Mouse (Mus musculus): Measurements from ENCODE around the gene Brd3os. TPM values are rescaled to one million over a fixed set of nuclear protein-coding genes. Genes with fewer than 3 reads are reported as not detected.

The Brd3os gene
- 10.2 TPM in 2 replicates for polyA plus RNA-seq (2015; fragmentation: Nextera tagmentation; extraction: Ambion mirVana)

- no peak for TF ChIP-seq CTCF (IDR thresholded peaks at IDR 0.05; ENCODE audit: low read depth)
- no peaks in the 10 kb centered on the region for H3K27me3 ChIP-seq (ENCODE audit: insufficient read depth, low read length)
- 2% methylated on average over 36 of the region's 36 CpGs for whole genome bisulfite sequencing
These were observed at the start of gene Brd3os for GRCm38 (mm10) chr2:27441767-27442707. TSS of gene Brd3os (plus strand) at chr2:27442324.

GRCm38 (mm10) chr2:27394158-27394832 lies 47.8 kb upstream of the Brd3os start:
- TF ChIP-seq CTCF (IDR thresholded peaks at IDR 0.05; ENCODE audit: low read depth), result no peak
- 77% methylated on average over 10 of the region's 10 CpGs for WGBS
- H3K4me2 ChIP-seq (ENCODE audit: low read length), result no peak overlapping the region
- H3K4me1 ChIP-seq (replicated peaks; ENCODE audit: insufficient read depth, low read length), result peaks cover 20% of the 10 kb centered on the region
- DNase-seq (ENCODE audit: low spot score), result no peak
- peak; percentile 33; the same call in 1 of the 2 replicates for ATAC-seq (replicated peaks; ENCODE audit: low FRiP score, low read depth)
- H3K9ac ChIP-seq (ENCODE audit: low read depth, low read length), result no peak overlapping the region
- no peak overlapping the region for H3K4me3 ChIP-seq (replicated peaks; ENCODE audit: low read depth, low read length)
- H3K27ac ChIP-seq, result no peak overlapping the region
- no peaks in the 10 kb centered on the region for H3K27me3 ChIP-seq (ENCODE audit: insufficient read depth, low read length)
- H3K9me3 ChIP-seq (replicated peaks; ENCODE audit: low read length), result no peaks in the 10 kb centered on the region
- no peaks in the 10 kb centered on the region for H3K36me3 ChIP-seq (ENCODE audit: insufficient read depth, low read length)

More at GRCm38 (mm10) chr2:27441767-27442707, at the start of gene Brd3os:
- peak within 1 kb of the TSS; percentile 27 for H3K27ac ChIP-seq
- H3K9ac ChIP-seq (ENCODE audit: low read depth, low read length), result peak within 1 kb of the TSS; percentile 57
- peak within 1 kb of the TSS; percentile 68 for H3K4me2 ChIP-seq (ENCODE audit: low read length)
- H3K4me1 ChIP-seq (replicated peaks; ENCODE audit: insufficient read depth, low read length), result no peaks in the 10 kb centered on the region
- peak; percentile 100 for DNase-seq (ENCODE audit: low spot score)
- peak; percentile 87 for ATAC-seq (replicated peaks; ENCODE audit: low FRiP score, low read depth)
- peak within 1 kb of the TSS; percentile 44 for H3K4me3 ChIP-seq (replicated peaks; ENCODE audit: low read depth, low read length)
- peaks cover 9% of the 10 kb centered on the region for H3K36me3 ChIP-seq (ENCODE audit: insufficient read depth, low read length)
- H3K9me3 ChIP-seq (replicated peaks; ENCODE audit: low read length), result no peaks in the 10 kb centered on the region

GRCm38 (mm10) chr2:27396656-27397440 lies 45.3 kb upstream of the Brd3os start:
- H3K4me3 ChIP-seq (replicated peaks; ENCODE audit: low read depth, low read length), result no peak overlapping the region
- H3K36me3 ChIP-seq (ENCODE audit: insufficient read depth, low read length), result no peaks in the 10 kb centered on the region
- no peak overlapping the region for H3K9ac ChIP-seq (ENCODE audit: low read depth, low read length)
- ATAC-seq (replicated peaks; ENCODE audit: low FRiP score, low read depth), result no peak
- H3K4me1 ChIP-seq (replicated peaks; ENCODE audit: insufficient read depth, low read length), result peaks cover 8% of the 10 kb centered on the region; the same call in 1 of the 2 replicates
- no peaks in the 10 kb centered on the region for H3K27me3 ChIP-seq (ENCODE audit: insufficient read depth, low read length)
- no peak for DNase-seq (ENCODE audit: low spot score)
- WGBS, result 75% methylated on average over 17 of the region's 17 CpGs
- H3K9me3 ChIP-seq (replicated peaks; ENCODE audit: low read length), result no peaks in the 10 kb centered on the region
- H3K4me2 ChIP-seq (ENCODE audit: low read length), result no peak overlapping the region
- no peak overlapping the region for H3K27ac ChIP-seq
- TF ChIP-seq CTCF (IDR thresholded peaks at IDR 0.05; ENCODE audit: low read depth), result no peak

GRCm38 (mm10) chr2:27400083-27400482 lies 42.0 kb upstream of the Brd3os start:
- TF ChIP-seq CTCF (IDR thresholded peaks at IDR 0.05; ENCODE audit: low read depth), result no peak
- 94% methylated on average over 2 of the region's 2 CpGs for WGBS

GRCm38 (mm10) chr2:27401544-27401943 lies 40.6 kb upstream of the Brd3os start:
- no peak for TF ChIP-seq CTCF (IDR thresholded peaks at IDR 0.05; ENCODE audit: low read depth)
- Histone ChIP-seq H3K27me3 (ENCODE audit: insufficient read depth, low read length) (no peaks in the 10 kb centered on the region), H3K9ac (ENCODE audit: low read depth, low read length) (no peak overlapping the region), H3K4me1 (replicated peaks; ENCODE audit: insufficient read depth, low read length) (peaks cover 17% of the 10 kb centered on the region; the same call in 1 of the 2 replicates), H3K9me3 (replicated peaks; ENCODE audit: low read length) (no peaks in the 10 kb centered on the region), H3K27ac (no peak overlapping the region), H3K36me3 (ENCODE audit: insufficient read depth, low read length) (no peaks in the 10 kb centered on the region), H3K4me3 (replicated peaks; ENCODE audit: low read depth, low read length) (no peak overlapping the region), H3K4me2 (ENCODE audit: low read length) (no peak overlapping the region)
- ATAC-seq (replicated peaks; ENCODE audit: low FRiP score, low read depth) (no peak), DNase-seq (ENCODE audit: low spot score) (no peak)
- WGBS, result 88% methylated on average over 2 of the region's 2 CpGs

More at GRCm38 (mm10) chr2:27400083-27400482, 42.0 kb upstream of the Brd3os start:
- H3K4me3 ChIP-seq (replicated peaks; ENCODE audit: low read depth, low read length), result no peak overlapping the region
- no peak overlapping the region for H3K27ac ChIP-seq
- no peaks in the 10 kb centered on the region for H3K27me3 ChIP-seq (ENCODE audit: insufficient read depth, low read length)
- no peaks in the 10 kb centered on the region for H3K36me3 ChIP-seq (ENCODE audit: insufficient read depth, low read length)
- DNase-seq (ENCODE audit: low spot score) (no peak), ATAC-seq (replicated peaks; ENCODE audit: low FRiP score, low read depth) (no peak)
- H3K9me3 ChIP-seq (replicated peaks; ENCODE audit: low read length), result no peaks in the 10 kb centered on the region
- no peak overlapping the region for H3K9ac ChIP-seq (ENCODE audit: low read depth, low read length)
- H3K4me2 ChIP-seq (ENCODE audit: low read length), result no peak overlapping the region
- H3K4me1 ChIP-seq (replicated peaks; ENCODE audit: insufficient read depth, low read length), result peaks cover 10% of the 10 kb centered on the region; the same call in 1 of the 2 replicates
